Mouse (Mus musculus) spleen, adult 2 months (tissue): Measurements from ENCODE around the gene Scamp5. TPM values are rescaled to one million over a fixed set of nuclear protein-coding genes. Genes with fewer than 3 reads are reported as not detected.

Experiments
- DNase-seq, 2 experiments: peaks; one replicate each; pipeline versions ENCODE4 v3.0.0 to v3.0.0-alpha.2; 2012 to 2021; ENCODE audit warnings: low spot score in 2 of 2, low read depth in 1 of 2
- H3K27ac ChIP-seq: fragments of 200-500 bp; 2 replicates; pipeline ENCODE4 v1.5.1; 2012; ENCODE audit warnings: low read length, inconsistent platforms; ENCODE audit not compliant: insufficient read depth
- H3K27me3 ChIP-seq: fragments of 200-500 bp; 2 replicates; pipeline ENCODE4 v1.6.1; 2012; ENCODE audit warnings: mild to moderate bottlenecking, moderate library complexity, low read length, inconsistent platforms; ENCODE audit not compliant: control insufficient read depth, insufficient read depth
- H3K36me3 ChIP-seq: fragments of 200-500 bp; 2 replicates; pipeline ENCODE4 v1.6.1; 2012; ENCODE audit warnings: mild to moderate bottlenecking, low read length, inconsistent platforms; ENCODE audit not compliant: control insufficient read depth, insufficient read depth
- H3K4me1 ChIP-seq: fragments of 200-500 bp; 2 replicates; pipeline ENCODE4 v1.6.1; 2011; ENCODE audit warnings: inconsistent platforms; ENCODE audit not compliant: control insufficient read depth, insufficient read depth, insufficient read length
- H3K4me3 ChIP-seq: fragments of 200-500 bp; 2 replicates; pipeline ENCODE4 v1.5.1; 2011; ENCODE audit warnings: mild to moderate bottlenecking, inconsistent platforms; ENCODE audit not compliant: insufficient read depth, insufficient read length; ENCODE audit errors: extremely low read depth
- CTCF ChIP-seq: fragments of 200-500 bp; IDR thresholded peaks from 2 replicates; pipeline ENCODE4 v1.5.1; 2011; ENCODE audit warnings: mild to moderate bottlenecking, inconsistent platforms; ENCODE audit not compliant: insufficient read depth, insufficient read length, insufficient replicate concordance; ENCODE audit errors: extremely low read depth
- POLR2A ChIP-seq: fragments of 200-500 bp; IDR thresholded peaks from 2 replicates; pipeline ENCODE4 v1.6.1; 2011; ENCODE audit warnings: low read depth, low read length, inconsistent platforms
- WGBS: fragments of 180-500 bp; shearing (Covaris S2); methylation state at CpG from one replicate; pipeline ENCODE4 v1.1.7; 2018; 5-methylcytosine and 5-hydroxymethylcytosine counted together
- polyA plus RNA-seq: library from polyadenylated mRNA; depleted of rRNA; stranded (reverse); fragments of >200 nt; gene quantifications from 2 replicates; pipeline ENCODE4 v1.2.3, GENCODE M21; 2012

Scamp5 gene
- polyA plus RNA-seq, 1 experiment = 19.3 TPM

GRCm38 (mm10) chr9:57420321-57421120 lies 47.3 kb downstream of the Scamp5 start:
- no peak for TF ChIP-seq CTCF
- TF ChIP-seq POLR2A = no peak
- peak; percentile 18 to 41 for DNase-seq
- Histone ChIP-seq H3K4me1 (peaks cover 19% of the 10 kb centered on the region), H3K4me3 (peak overlapping the region; percentile 47; the same call in 1 of the 2 replicates), H3K27me3 (no peaks in the 10 kb centered on the region), H3K27ac (peak overlapping the region; percentile 90), H3K36me3 (no peaks in the 10 kb centered on the region)
- 32% methylated on average over 20 of the region's 20 CpGs for WGBS

GRCm38 (mm10) chr9:57419521-57420267 lies 48.2 kb downstream of the Scamp5 start:
- Histone ChIP-seq H3K4me1 (peaks cover 19% of the 10 kb centered on the region), H3K27me3 (no peaks in the 10 kb centered on the region), H3K36me3 (peaks cover under 1% of the 10 kb centered on the region; the same call in 1 of the 2 replicates), H3K27ac (peak overlapping the region; percentile 90; the same call in 1 of the 2 replicates), H3K4me3 (no peak overlapping the region)
- WGBS = 85% methylated on average over 16 of the region's 16 CpGs
- no peak for DNase-seq
- TF ChIP-seq POLR2A = no peak
- TF ChIP-seq CTCF = no peak

- H3K4me3 ChIP-seq = no peak overlapping the region
- 61% methylated on average over 8 of the region's 8 CpGs for WGBS
- no peaks in the 10 kb centered on the region for H3K27me3 ChIP-seq
- TF ChIP-seq POLR2A (no peak), CTCF (no peak)
- H3K27ac ChIP-seq = no peak overlapping the region
- peaks cover 19% of the 10 kb centered on the region for H3K4me1 ChIP-seq
- DNase-seq = no peak
- peaks cover 14% of the 10 kb centered on the region for H3K36me3 ChIP-seq
Measured at GRCm38 (mm10) chr9:57417341-57417740, 50.5 kb downstream of the Scamp5 start.

GRCm38 (mm10) chr9:57407120-57407905 lies 60.5 kb downstream of the Scamp5 start:
- no peak for TF ChIP-seq POLR2A
- no peak for TF ChIP-seq CTCF
- Histone ChIP-seq H3K36me3 (peaks cover 3% of the 10 kb centered on the region; the same call in 1 of the 2 replicates), H3K4me1 (no peaks in the 10 kb centered on the region), H3K4me3 (no peak overlapping the region), H3K27me3 (no peaks in the 10 kb centered on the region), H3K27ac (no peak overlapping the region)
- WGBS = 88% methylated on average over 9 of the region's 9 CpGs
- no peak for DNase-seq

GRCm38 (mm10) chr9:57406395-57406794 lies 61.5 kb downstream of the Scamp5 start:
- no peaks in the 10 kb centered on the region for H3K27me3 ChIP-seq
- no peak for DNase-seq
- no peaks in the 10 kb centered on the region for H3K4me1 ChIP-seq
- 92% methylated on average over 5 of the region's 5 CpGs for WGBS
- H3K4me3 ChIP-seq = no peak overlapping the region
- TF ChIP-seq POLR2A = no peak
- no peak for TF ChIP-seq CTCF
- H3K36me3 ChIP-seq = no peaks in the 10 kb centered on the region
- H3K27ac ChIP-seq = no peak overlapping the region

- TF ChIP-seq CTCF (no peak), POLR2A (no peak)
- H3K27me3 ChIP-seq = no peaks in the 10 kb centered on the region
- 26% methylated on average over 5 of the region's 5 CpGs for WGBS
- peak in 1 of 2 experiments; percentile 8 for DNase-seq
- no peak overlapping the region for H3K4me3 ChIP-seq
- no peaks in the 10 kb centered on the region for H3K36me3 ChIP-seq
- H3K27ac ChIP-seq = no peak overlapping the region
- H3K4me1 ChIP-seq = no peaks in the 10 kb centered on the region
Measured at GRCm38 (mm10) chr9:57404036-57404435, 63.8 kb downstream of the Scamp5 start.
